Mouse (Mus musculus) testis, postnatal 10 days (tissue): ENCODE results near the gene Prr13.

Source experiments
- DNase-seq: peaks from one replicate; pipeline ENCODE4 v3.0.0; 2021; ENCODE audit warnings: low spot score

Prr13 gene

GRCm38 (mm10) chr15:102505073-102505769 is 46.4 kb downstream of the Prr13 start:
- DNase-seq: peak; percentile 45

- DNase-seq: peak; percentile 37
Measured at GRCm38 (mm10) chr15:102505770-102506463, 47.1 kb downstream of the Prr13 start.

DNA sequence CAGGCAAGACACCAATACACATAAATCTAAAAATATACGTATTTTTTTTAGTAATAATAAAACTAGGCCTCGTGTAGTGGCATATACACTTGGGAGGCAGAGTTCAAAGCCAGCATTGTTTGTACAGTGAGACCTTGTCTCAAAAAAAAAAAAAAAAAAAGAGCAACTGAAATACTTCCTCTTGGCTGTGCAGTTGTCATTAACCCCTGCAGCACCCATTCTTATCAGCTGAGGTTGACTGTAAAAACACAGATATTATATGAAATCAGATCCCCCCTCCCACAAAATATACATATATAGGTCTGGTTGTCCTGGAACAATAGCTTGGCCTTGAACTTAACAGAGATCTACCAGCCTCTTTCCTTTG is 47.6 kb downstream of the Prr13 start:
- DNase-seq: no peak

- peak; percentile 19 for DNase-seq
Measured at GRCm38 (mm10) chr15:102506864-102507263, 48.0 kb downstream of the Prr13 start.

DNA sequence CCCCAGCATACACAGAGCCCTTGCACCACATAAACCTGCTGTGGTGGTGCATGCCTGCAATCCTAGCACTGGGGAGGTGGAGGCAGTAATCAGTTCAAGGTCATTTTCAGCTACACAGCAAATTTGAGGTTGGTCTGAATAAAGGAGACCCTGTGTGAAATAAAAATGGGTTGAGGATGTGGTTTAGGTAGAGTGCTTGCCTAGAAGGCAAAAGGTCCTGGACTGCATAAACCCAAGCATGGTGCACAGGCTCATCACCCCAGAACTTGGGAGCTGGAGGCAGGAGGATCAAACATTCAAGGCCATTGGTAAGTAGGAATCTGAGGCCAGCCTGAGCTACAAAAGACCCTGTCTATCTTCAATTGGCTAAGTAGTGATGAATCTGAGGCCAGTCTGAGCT is 48.7 kb downstream of the Prr13 start:
- no peak for DNase-seq

DNA sequence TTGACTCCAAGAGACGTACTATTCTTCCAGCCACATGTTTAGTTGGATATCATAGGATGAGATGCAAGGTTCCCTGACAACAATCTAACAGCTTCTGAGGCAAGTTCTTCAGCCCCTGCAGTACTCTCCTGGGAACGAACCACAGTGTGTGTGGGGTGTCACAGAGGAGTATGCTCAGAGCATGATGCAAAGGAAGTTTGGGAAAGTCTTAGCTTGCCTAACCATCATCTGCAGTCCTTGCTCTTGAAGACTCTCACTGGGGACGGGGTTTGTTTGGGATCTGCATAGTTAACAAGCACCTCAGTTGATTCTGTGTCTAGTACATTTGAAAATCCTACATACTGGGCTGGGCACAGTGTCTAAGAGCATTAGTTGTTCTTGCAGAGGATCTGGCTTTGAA is 49.5 kb downstream of the Prr13 start:
- DNase-seq: peak; percentile 30

- DNase-seq: no peak
Measured at GRCm38 (mm10) chr15:102510110-102510509, 51.3 kb downstream of the Prr13 start.

GRCm38 (mm10) chr15:102510590-102511284 is 51.9 kb downstream of the Prr13 start:
- DNase-seq: peak; percentile 95

- DNase-seq: no peak
Measured at GRCm38 (mm10) chr15:102511285-102511833, 52.5 kb downstream of the Prr13 start.

DNA sequence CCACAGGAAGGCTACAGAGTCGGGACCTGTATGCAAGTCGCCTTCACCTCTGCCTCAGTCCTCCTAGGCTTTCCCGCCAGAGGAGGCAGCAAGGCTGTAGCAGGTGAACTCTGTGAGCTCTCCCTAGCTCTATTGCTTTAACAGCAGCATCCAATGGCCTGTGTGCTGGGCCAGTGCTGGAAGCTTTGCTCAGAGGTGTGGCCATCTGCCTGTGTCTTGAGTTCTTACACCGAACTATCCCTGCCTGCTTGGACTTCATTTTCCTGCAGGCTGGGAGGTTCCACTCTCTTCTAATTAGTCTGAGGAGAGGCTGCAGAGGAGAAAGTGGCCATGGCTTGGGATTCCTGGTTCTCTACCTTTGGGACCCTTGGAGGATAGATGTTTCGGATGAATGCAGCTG is 53.2 kb downstream of the Prr13 start:
- DNase-seq: no peak
